Mouse (Mus musculus): ENCODE data around the gene Ezh1. TPM values are rescaled to one million over a fixed set of nuclear protein-coding genes. Genes with fewer than 3 reads are reported as not detected.
A peak's percentile ranks its signal among the peaks of the same experiment; 100 is the strongest.

The Ezh1 gene
- polyA plus RNA-seq, 1 experiment: 13.9 TPM

GRCm38 (mm10) chr11:101186526-101187247, 39.6 kb downstream of the Ezh1 start:
- Histone ChIP-seq H3K4me1 (ENCODE audit: control insufficient read depth, insufficient read depth, low read length) (peaks cover 7% of the 10 kb centered on the region), H3K4me3 (ENCODE audit: insufficient read depth, low read length) (no peak overlapping the region), H3K27ac (ENCODE audit: insufficient read depth, low read length) (no peak overlapping the region)
- TF ChIP-seq CTCF (IDR thresholded peaks at IDR 0.05; ENCODE audit: borderline replicate concordance, insufficient read depth, low read length) (no peak), POLR2A (IDR thresholded peaks at IDR 0.05; ENCODE audit: low read depth, low read length) (no peak)

GRCm38 (mm10) chr11:101185441-101185840, 40.8 kb downstream of the Ezh1 start:
- peaks cover 5% of the 10 kb centered on the region for H3K4me1 ChIP-seq (ENCODE audit: control insufficient read depth, insufficient read depth, low read length)
- H3K4me3 ChIP-seq (ENCODE audit: insufficient read depth, low read length): no peak overlapping the region
- no peak for TF ChIP-seq POLR2A (IDR thresholded peaks at IDR 0.05; ENCODE audit: low read depth, low read length)
- TF ChIP-seq CTCF (IDR thresholded peaks at IDR 0.05; ENCODE audit: borderline replicate concordance, insufficient read depth, low read length): no peak
- no peak overlapping the region for H3K27ac ChIP-seq (ENCODE audit: insufficient read depth, low read length)

- TF ChIP-seq CTCF (IDR thresholded peaks at IDR 0.05; ENCODE audit: borderline replicate concordance, insufficient read depth, low read length) (no peak), POLR2A (IDR thresholded peaks at IDR 0.05; ENCODE audit: low read depth, low read length) (no peak)
- peaks cover 2% of the 10 kb centered on the region for H3K4me1 ChIP-seq (ENCODE audit: control insufficient read depth, insufficient read depth, low read length)
- H3K27ac ChIP-seq (ENCODE audit: insufficient read depth, low read length): no peak overlapping the region
- no peak overlapping the region for H3K4me3 ChIP-seq (ENCODE audit: insufficient read depth, low read length)
Observed at GRCm38 (mm10) chr11:101184984-101185383, 41.3 kb downstream of the Ezh1 start.

GRCm38 (mm10) chr11:101182771-101183517, 43.3 kb downstream of the Ezh1 start:
- Histone ChIP-seq H3K27ac (ENCODE audit: insufficient read depth, low read length) (no peak overlapping the region), H3K4me3 (ENCODE audit: insufficient read depth, low read length) (no peak overlapping the region), H3K4me1 (ENCODE audit: control insufficient read depth, insufficient read depth, low read length) (no peaks in the 10 kb centered on the region)
- no peak for TF ChIP-seq CTCF (IDR thresholded peaks at IDR 0.05; ENCODE audit: borderline replicate concordance, insufficient read depth, low read length)
- no peak for TF ChIP-seq POLR2A (IDR thresholded peaks at IDR 0.05; ENCODE audit: low read depth, low read length)

- no peak for TF ChIP-seq POLR2A (IDR thresholded peaks at IDR 0.05; ENCODE audit: low read depth, low read length)
- TF ChIP-seq CTCF (IDR thresholded peaks at IDR 0.05; ENCODE audit: borderline replicate concordance, insufficient read depth, low read length): no peak
Observed at GRCm38 (mm10) chr11:101181961-101182360, 44.3 kb downstream of the Ezh1 start.

GRCm38 (mm10) chr11:101180846-101181740, 45.2 kb downstream of the Ezh1 start:
- TF ChIP-seq CTCF (IDR thresholded peaks at IDR 0.05; ENCODE audit: borderline replicate concordance, insufficient read depth, low read length): peak; percentile 63; the same call in 1 of the 2 replicates
- no peak for TF ChIP-seq POLR2A (IDR thresholded peaks at IDR 0.05; ENCODE audit: low read depth, low read length)
- no peak overlapping the region for H3K27ac ChIP-seq (ENCODE audit: insufficient read depth, low read length)
- no peak overlapping the region for H3K4me3 ChIP-seq (ENCODE audit: insufficient read depth, low read length)
- H3K4me1 ChIP-seq (ENCODE audit: control insufficient read depth, insufficient read depth, low read length): no peaks in the 10 kb centered on the region

More at GRCm38 (mm10) chr11:101181961-101182360, 44.3 kb downstream of the Ezh1 start:
- no peak overlapping the region for H3K27ac ChIP-seq (ENCODE audit: insufficient read depth, low read length)
- H3K4me3 ChIP-seq (ENCODE audit: insufficient read depth, low read length): no peak overlapping the region
- H3K4me1 ChIP-seq (ENCODE audit: control insufficient read depth, insufficient read depth, low read length): no peaks in the 10 kb centered on the region

GRCm38 (mm10) chr11:101180261-101180660, 46.0 kb downstream of the Ezh1 start:
- no peaks in the 10 kb centered on the region for H3K4me1 ChIP-seq (ENCODE audit: control insufficient read depth, insufficient read depth, low read length)
- no peak overlapping the region for H3K4me3 ChIP-seq (ENCODE audit: insufficient read depth, low read length)
- TF ChIP-seq POLR2A (IDR thresholded peaks at IDR 0.05; ENCODE audit: low read depth, low read length) (no peak), CTCF (IDR thresholded peaks at IDR 0.05; ENCODE audit: borderline replicate concordance, insufficient read depth, low read length) (no peak)
- H3K27ac ChIP-seq (ENCODE audit: insufficient read depth, low read length): no peak overlapping the region

GRCm38 (mm10) chr11:101179306-101179705, 47.0 kb downstream of the Ezh1 start:
- TF ChIP-seq POLR2A (IDR thresholded peaks at IDR 0.05; ENCODE audit: low read depth, low read length) (no peak), CTCF (IDR thresholded peaks at IDR 0.05; ENCODE audit: borderline replicate concordance, insufficient read depth, low read length) (no peak)
- Histone ChIP-seq H3K27ac (ENCODE audit: insufficient read depth, low read length) (no peak overlapping the region), H3K4me3 (ENCODE audit: insufficient read depth, low read length) (no peak overlapping the region), H3K4me1 (ENCODE audit: control insufficient read depth, insufficient read depth, low read length) (no peaks in the 10 kb centered on the region)
